Mouse (Mus musculus) liver, embryonic 13.5 days (tissue): ENCODE measurements at regions not wholly inside any gene's neighbourhood (a gene's known extent, or its start where the extent isn't known, plus 50 kb on each side); places are given as distances from the start of the nearest gene placed in this dataset.

Experiments used
- ATAC-seq: fragments of 200-750 bp; cut with Nextera tagmentation; 2 replicates; pipeline ENCODE4 v1.8.0; 2017; ENCODE audit warnings: low read depth, mild to moderate bottlenecking, moderate number of reproducible peaks, moderate library complexity
- DNase-seq: peaks from one replicate; pipeline ENCODE4 v3.0.0; 2022
- H3K27ac ChIP-seq: fragments of 300-500 bp; sonication (generic); 2 replicates; pipeline ENCODE4 v1.5.1; 2015; ENCODE audit warnings: moderate library complexity, mild to moderate bottlenecking, inconsistent platforms
- H3K27me3 ChIP-seq: fragments of 300-500 bp; sonication (generic); 2 replicates; pipeline ENCODE4 v1.6.1; 2015; ENCODE audit warnings: mild to moderate bottlenecking, inconsistent platforms
- H3K36me3 ChIP-seq: fragments of 300-500 bp; sonication (generic); 2 replicates; pipeline ENCODE4 v1.6.1; 2015; ENCODE audit warnings: mild to moderate bottlenecking, inconsistent platforms
- H3K4me1 ChIP-seq: fragments of 300-500 bp; sonication (generic); replicated peaks from 2 replicates; pipeline ENCODE4 v1.6.1; 2015; ENCODE audit warnings: inconsistent platforms
- H3K4me2 ChIP-seq: fragments of 300-500 bp; sonication (generic); 2 replicates; pipeline ENCODE4 v1.6.1; 2015; ENCODE audit warnings: inconsistent platforms, mild to moderate bottlenecking, moderate library complexity
- H3K4me3 ChIP-seq: fragments of 300-500 bp; sonication (generic); replicated peaks from 2 replicates; pipeline ENCODE4 v1.5.1; 2015; ENCODE audit warnings: mild to moderate bottlenecking, inconsistent platforms
- H3K9ac ChIP-seq: fragments of 300-500 bp; sonication (generic); 2 replicates; pipeline ENCODE4 v1.6.1; 2015; ENCODE audit warnings: mild to moderate bottlenecking, inconsistent platforms
- H3K9me3 ChIP-seq: fragments of 300-500 bp; sonication (generic); replicated peaks from 2 replicates; pipeline ENCODE4 v1.6.1; 2016; ENCODE audit warnings: inconsistent platforms
- WGBS: fragments of 180-500 bp; shearing (Covaris S2); methylation state at CpG from one replicate; pipeline ENCODE4 v1.1.7; 2015; ENCODE audit not compliant: insufficient replicate concordance; 5-methylcytosine and 5-hydroxymethylcytosine counted together

- H3K9me3 ChIP-seq = no peaks in the 10 kb centered on the region
- no peaks in the 10 kb centered on the region for H3K36me3 ChIP-seq
- H3K4me1 ChIP-seq = no peaks in the 10 kb centered on the region
- H3K27ac ChIP-seq = no peak overlapping the region
- H3K27me3 ChIP-seq = no peaks in the 10 kb centered on the region
- DNase-seq (no peak), ATAC-seq (no peak)
- no peak overlapping the region for H3K9ac ChIP-seq
- H3K4me2 ChIP-seq = no peak overlapping the region
- 61% methylated on average over 8 of the region's 8 CpGs for WGBS
- H3K4me3 ChIP-seq = no peak overlapping the region
Measured at GRCm38 (mm10) chr3:149444377-149444776, 454.0 kb upstream of the Adgrl2 start.

GRCm38 (mm10) chr3:149441227-149441626 is 450.9 kb upstream of the Adgrl2 start:
- H3K4me3 ChIP-seq = no peak overlapping the region
- H3K9me3 ChIP-seq = no peaks in the 10 kb centered on the region
- no peak overlapping the region for H3K4me2 ChIP-seq
- ATAC-seq (no peak), DNase-seq (no peak)
- H3K27ac ChIP-seq = no peak overlapping the region
- no peak overlapping the region for H3K9ac ChIP-seq
- H3K4me1 ChIP-seq = no peaks in the 10 kb centered on the region
- H3K27me3 ChIP-seq = no peaks in the 10 kb centered on the region
- no peaks in the 10 kb centered on the region for H3K36me3 ChIP-seq

- H3K27ac ChIP-seq = no peak overlapping the region
- no peaks in the 10 kb centered on the region for H3K4me1 ChIP-seq
- H3K9ac ChIP-seq = no peak overlapping the region
- no peak overlapping the region for H3K4me2 ChIP-seq
- H3K9me3 ChIP-seq = no peaks in the 10 kb centered on the region
- ATAC-seq (no peak), DNase-seq (no peak)
- no peaks in the 10 kb centered on the region for H3K36me3 ChIP-seq
- H3K27me3 ChIP-seq = no peaks in the 10 kb centered on the region
- 72% methylated on average over 8 of the region's 8 CpGs for WGBS
- H3K4me3 ChIP-seq = no peak overlapping the region
Measured at GRCm38 (mm10) chr3:149437763-149438162, 447.4 kb upstream of the Adgrl2 start.

DNA sequence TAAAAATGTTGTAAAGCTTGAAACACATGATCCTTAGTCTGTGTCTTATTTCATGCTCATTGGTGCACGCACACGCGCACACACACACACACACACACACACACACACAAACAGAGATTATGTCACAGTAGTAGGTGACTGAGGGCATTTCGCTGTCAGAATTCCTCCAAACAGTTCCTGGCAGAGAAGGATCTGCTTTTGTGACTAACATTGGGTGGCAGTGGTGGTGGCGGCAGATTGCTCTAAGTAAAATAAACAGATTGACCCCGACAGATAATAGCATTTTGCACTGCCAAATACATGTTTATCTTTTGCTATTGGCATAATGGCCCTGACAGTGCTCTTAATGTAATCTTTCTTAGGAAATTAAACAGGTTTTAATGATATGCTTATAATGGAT is 446.6 kb upstream of the Adgrl2 start:
- no peaks in the 10 kb centered on the region for H3K36me3 ChIP-seq
- no peak overlapping the region for H3K4me3 ChIP-seq
- ATAC-seq = no peak
- no peak for DNase-seq
- no peak overlapping the region for H3K9ac ChIP-seq
- 69% methylated on average over 6 of the region's 6 CpGs for WGBS
- no peak overlapping the region for H3K4me2 ChIP-seq
- H3K27ac ChIP-seq = no peak overlapping the region
- H3K27me3 ChIP-seq = no peaks in the 10 kb centered on the region
- no peaks in the 10 kb centered on the region for H3K4me1 ChIP-seq
- H3K9me3 ChIP-seq = no peaks in the 10 kb centered on the region

GRCm38 (mm10) chr3:149436420-149436819 is 446.1 kb upstream of the Adgrl2 start:
- ATAC-seq (no peak), DNase-seq (no peak)
- no peak overlapping the region for H3K9ac ChIP-seq
- no peaks in the 10 kb centered on the region for H3K4me1 ChIP-seq
- H3K27me3 ChIP-seq = no peaks in the 10 kb centered on the region
- no peak overlapping the region for H3K27ac ChIP-seq
- no peaks in the 10 kb centered on the region for H3K9me3 ChIP-seq
- H3K4me2 ChIP-seq = no peak overlapping the region
- H3K4me3 ChIP-seq = no peak overlapping the region
- no peaks in the 10 kb centered on the region for H3K36me3 ChIP-seq
- 43% methylated on average over 8 of the region's 8 CpGs for WGBS

- H3K9me3 ChIP-seq = no peaks in the 10 kb centered on the region
- DNase-seq (no peak), ATAC-seq (no peak)
- H3K27ac ChIP-seq = no peak overlapping the region
- no peak overlapping the region for H3K4me3 ChIP-seq
- WGBS = 80% methylated on average over 10 of the region's 10 CpGs
- H3K9ac ChIP-seq = no peak overlapping the region
- no peak overlapping the region for H3K4me2 ChIP-seq
- H3K4me1 ChIP-seq = no peaks in the 10 kb centered on the region
- H3K27me3 ChIP-seq = no peaks in the 10 kb centered on the region
- no peaks in the 10 kb centered on the region for H3K36me3 ChIP-seq
Measured at GRCm38 (mm10) chr3:149431795-149432194, 441.4 kb upstream of the Adgrl2 start.

DNA sequence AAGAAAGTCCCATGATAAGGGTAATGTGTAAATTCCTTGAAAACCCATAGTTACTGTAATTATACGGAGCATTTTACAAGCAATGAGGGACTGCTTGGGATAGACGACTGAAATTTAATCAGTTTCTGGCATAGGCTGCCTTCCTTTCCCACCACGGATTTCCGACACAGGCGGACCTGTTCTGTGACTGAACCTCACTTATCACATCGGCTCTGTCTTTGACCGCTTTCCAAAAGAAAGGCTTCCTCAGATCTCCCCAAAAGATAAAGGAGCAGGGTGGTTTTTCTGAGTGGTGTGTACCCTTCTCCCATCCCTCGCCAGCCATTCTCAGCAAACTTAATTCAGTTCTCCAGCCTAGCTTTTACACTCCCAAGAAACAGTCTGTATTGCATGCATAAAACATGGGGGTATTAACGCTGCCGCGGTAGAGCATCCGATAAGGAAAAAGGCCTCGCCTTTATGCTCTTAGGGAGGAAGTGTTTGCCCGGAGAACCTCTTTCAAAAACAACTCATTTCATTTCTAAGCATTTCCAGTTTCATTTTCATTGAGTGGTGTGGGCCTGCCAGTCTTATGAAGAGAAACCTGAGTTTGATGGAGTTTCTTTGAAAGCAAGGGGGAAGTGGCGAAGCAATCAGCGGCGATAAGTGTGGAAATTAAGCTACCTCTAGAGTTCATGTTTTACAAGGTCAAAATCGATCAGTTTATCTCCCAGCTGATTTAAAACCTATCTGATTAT is 435.8 kb upstream of the Adgrl2 start:
- no peaks in the 10 kb centered on the region for H3K36me3 ChIP-seq

DNA sequence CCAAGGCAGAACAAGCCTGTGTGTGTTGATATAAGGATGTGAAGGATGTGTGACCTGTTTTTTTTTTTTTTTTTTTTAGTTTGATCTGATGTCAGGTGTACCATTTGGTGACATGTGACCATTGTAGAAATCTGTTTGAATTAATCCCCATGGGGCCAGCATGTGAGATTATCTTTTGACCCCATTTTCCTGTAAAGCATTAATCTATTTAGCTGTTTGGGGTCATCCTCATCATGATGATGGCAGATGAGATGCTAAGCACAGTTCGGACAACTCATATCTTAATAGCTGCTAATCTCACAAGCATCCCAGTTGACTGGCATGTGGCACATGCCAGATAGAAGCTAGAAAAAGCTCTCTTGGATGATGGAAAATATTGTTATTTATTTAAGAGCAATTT is 434.0 kb upstream of the Adgrl2 start:
- Histone ChIP-seq H3K4me3 (no peak overlapping the region), H3K36me3 (no peaks in the 10 kb centered on the region), H3K27me3 (no peaks in the 10 kb centered on the region), H3K9me3 (no peaks in the 10 kb centered on the region), H3K27ac (no peak overlapping the region), H3K9ac (no peak overlapping the region), H3K4me2 (no peak overlapping the region), H3K4me1 (no peaks in the 10 kb centered on the region; the same call in 1 of the 2 replicates)
- 72% methylated on average over 1 of the region's 1 CpGs for WGBS
- DNase-seq (no peak), ATAC-seq (no peak)

More for the DNA sequence above, 435.8 kb upstream of the Adgrl2 start:
- Histone ChIP-seq H3K4me1 (no peaks in the 10 kb centered on the region; the same call in 1 of the 2 replicates), H3K9ac (no peak overlapping the region), H3K9me3 (no peaks in the 10 kb centered on the region), H3K4me2 (no peak overlapping the region), H3K27me3 (no peaks in the 10 kb centered on the region), H3K4me3 (no peak overlapping the region), H3K27ac (no peak overlapping the region)
- WGBS = 64% methylated on average over 18 of the region's 18 CpGs
- no peak for DNase-seq
- ATAC-seq = no peak

DNA sequence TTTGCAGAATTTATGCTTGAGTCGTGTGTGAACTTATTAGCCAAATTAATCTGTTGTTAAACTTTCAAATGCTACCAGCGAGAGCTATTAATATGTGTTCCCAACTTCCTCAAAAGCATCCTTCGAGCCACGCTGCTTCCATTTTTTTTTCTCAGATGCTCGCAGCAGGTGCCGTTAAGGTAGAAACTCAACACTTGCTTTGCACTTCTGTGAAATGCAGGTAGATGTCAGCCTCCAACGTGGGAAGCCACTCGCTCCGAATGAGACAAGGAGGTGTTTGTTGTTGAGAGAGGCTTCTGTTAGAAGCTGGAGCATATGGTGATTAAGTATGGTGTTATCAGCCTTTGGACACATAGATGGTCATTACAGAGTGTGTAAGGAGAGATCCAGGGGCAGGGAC is 433.1 kb upstream of the Adgrl2 start:
- H3K9me3 ChIP-seq = no peaks in the 10 kb centered on the region
- DNase-seq (no peak), ATAC-seq (no peak)
- H3K27ac ChIP-seq = no peak overlapping the region
- no peak overlapping the region for H3K4me3 ChIP-seq
- no peak overlapping the region for H3K9ac ChIP-seq
- WGBS = 44% methylated on average over 9 of the region's 9 CpGs
- no peaks in the 10 kb centered on the region; the same call in 1 of the 2 replicates for H3K4me1 ChIP-seq
- no peaks in the 10 kb centered on the region for H3K36me3 ChIP-seq
- H3K4me2 ChIP-seq = no peak overlapping the region
- no peaks in the 10 kb centered on the region for H3K27me3 ChIP-seq

- H3K4me1 ChIP-seq = no peaks in the 10 kb centered on the region
- no peak overlapping the region for H3K4me3 ChIP-seq
- H3K9me3 ChIP-seq = no peaks in the 10 kb centered on the region
- DNase-seq = no peak
- WGBS = 15% methylated on average over 4 of the region's 4 CpGs
- H3K27ac ChIP-seq = no peak overlapping the region
- H3K4me2 ChIP-seq = no peak overlapping the region
- no peaks in the 10 kb centered on the region for H3K36me3 ChIP-seq
- H3K9ac ChIP-seq = no peak overlapping the region
- peak; percentile 20; the same call in 1 of the 2 replicates for ATAC-seq
- H3K27me3 ChIP-seq = no peaks in the 10 kb centered on the region
Measured at GRCm38 (mm10) chr3:149415081-149415480, 424.7 kb upstream of the Adgrl2 start.

DNA sequence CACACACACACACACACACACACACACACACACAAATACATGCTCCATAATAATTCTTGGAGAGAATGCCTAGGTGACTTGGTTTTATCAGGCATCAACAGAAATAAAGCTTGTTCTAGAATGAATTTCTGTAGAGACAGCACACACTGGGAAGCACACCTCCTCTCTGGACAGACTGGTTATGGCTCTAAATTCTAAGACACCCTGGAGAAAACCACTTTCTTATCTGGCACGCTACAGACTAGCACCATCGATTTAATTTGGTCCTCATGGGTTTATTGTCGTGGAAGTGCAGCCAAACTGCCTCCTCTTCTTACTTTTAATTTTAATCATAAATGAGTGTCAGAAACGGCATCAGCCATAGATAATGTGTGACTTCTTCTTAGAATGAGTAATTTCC is 422.8 kb upstream of the Adgrl2 start:
- H3K9ac ChIP-seq = no peak overlapping the region
- ATAC-seq (no peak), DNase-seq (no peak)
- H3K4me1 ChIP-seq = no peaks in the 10 kb centered on the region
- no peak overlapping the region for H3K4me2 ChIP-seq
- no peaks in the 10 kb centered on the region for H3K27me3 ChIP-seq
- no peak overlapping the region for H3K27ac ChIP-seq
- no peaks in the 10 kb centered on the region for H3K9me3 ChIP-seq
- 34% methylated on average over 4 of the region's 4 CpGs for WGBS
- no peaks in the 10 kb centered on the region for H3K36me3 ChIP-seq
- H3K4me3 ChIP-seq = no peak overlapping the region

DNA sequence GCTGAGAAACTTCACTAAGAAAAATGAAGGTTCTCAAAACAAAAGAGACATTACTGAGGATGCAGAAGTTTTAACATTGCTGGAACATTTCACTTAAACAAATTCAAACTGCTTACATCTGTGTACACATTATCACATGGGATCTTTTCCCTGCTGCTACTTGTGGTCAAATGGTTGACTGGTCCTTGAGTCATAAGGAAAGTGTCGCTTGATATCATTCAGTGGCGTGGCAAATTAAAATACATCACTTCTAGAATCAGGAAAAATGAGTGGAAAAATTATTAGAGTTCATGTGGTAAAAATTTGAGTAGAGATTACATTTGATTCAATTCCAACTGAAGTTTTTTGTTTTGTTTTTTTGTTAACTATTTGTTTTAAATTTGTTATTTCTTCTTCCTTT is 420.2 kb upstream of the Adgrl2 start:
- no peaks in the 10 kb centered on the region for H3K27me3 ChIP-seq
- no peaks in the 10 kb centered on the region for H3K4me1 ChIP-seq
- ATAC-seq (no peak), DNase-seq (no peak)
- no peak overlapping the region for H3K4me3 ChIP-seq
- no peak overlapping the region for H3K27ac ChIP-seq
- no peak overlapping the region for H3K9ac ChIP-seq
- no peaks in the 10 kb centered on the region for H3K36me3 ChIP-seq
- no peaks in the 10 kb centered on the region for H3K9me3 ChIP-seq
- 60% methylated on average over 2 of the region's 2 CpGs for WGBS
- no peak overlapping the region for H3K4me2 ChIP-seq
